Mouse (Mus musculus) intestine, embryonic 14.5 days (tissue): ENCODE data around the gene Cacna1c. TPM values are rescaled to one million over a fixed set of nuclear protein-coding genes. Genes with fewer than 3 reads are reported as not detected.

Experiments
- ATAC-seq: fragments of 200-750 bp; cut with Nextera tagmentation; replicated peaks from 2 replicates; pipeline ENCODE4 v1.8.0; 2017; ENCODE audit warnings: low read depth, moderate number of reproducible peaks, moderate TSS enrichment, moderate library complexity; ENCODE audit not compliant: low FRiP score, low TSS enrichment
- DNase-seq: peaks from one replicate; pipeline ENCODE4 v3.0.0-alpha.2; 2018; ENCODE audit warnings: low spot score
- H3K27ac ChIP-seq: fragments of 300-500 bp; sonication (generic); 2 replicates; pipeline ENCODE4 v1.5.1; 2014; ENCODE audit warnings: low read depth, mild to moderate bottlenecking, control low read depth
- H3K27me3 ChIP-seq: fragments of 300-500 bp; sonication (generic); replicated peaks from 2 replicates; pipeline ENCODE4 v1.6.1; 2014; ENCODE audit warnings: low read length, control low read depth; ENCODE audit not compliant: control insufficient read depth, insufficient read depth
- H3K36me3 ChIP-seq: fragments of 300-500 bp; sonication (generic); 2 replicates; pipeline ENCODE4 v1.6.1; 2014; ENCODE audit warnings: low read length, control low read depth; ENCODE audit not compliant: control insufficient read depth, insufficient read depth
- H3K4me1 ChIP-seq: fragments of 300-500 bp; sonication (generic); replicated peaks from 2 replicates; pipeline ENCODE4 v1.6.1; 2014; ENCODE audit warnings: low read length, control low read depth, mixed read lengths; ENCODE audit not compliant: control insufficient read depth, insufficient read depth
- H3K4me2 ChIP-seq: fragments of 300-500 bp; sonication (generic); 2 replicates; pipeline ENCODE4 v1.6.1; 2014; ENCODE audit warnings: low read length
- H3K4me3 ChIP-seq: fragments of 300-500 bp; sonication (generic); 2 replicates; pipeline ENCODE4 v1.5.1; 2014; ENCODE audit warnings: low read depth, low read length, control low read depth, mixed read lengths
- H3K9ac ChIP-seq: fragments of 300-500 bp; sonication (generic); 2 replicates; pipeline ENCODE4 v1.6.1; 2014; ENCODE audit warnings: mild to moderate bottlenecking, low read length
- H3K9me3 ChIP-seq: fragments of 300-500 bp; sonication (generic); 2 replicates; pipeline ENCODE4 v1.6.1; 2016; ENCODE audit warnings: low read length, control low read depth; ENCODE audit not compliant: control insufficient read depth
- WGBS: fragments of 180-500 bp; shearing (Covaris S2); extraction: QIAGEN DNeasy Blood & Tissue Kit; methylation state at CpG from one replicate; pipeline ENCODE4 v1.1.7; 2014; 5-methylcytosine and 5-hydroxymethylcytosine counted together
- polyA plus RNA-seq: library from polyadenylated mRNA; unstranded; fragments of >200 nt; fragmentation: Nextera tagmentation; extraction: Ambion mirVana; gene quantifications from 2 replicates; pipeline ENCODE4 v1.2.1, GENCODE M21; 2014

Gene Cacna1c
- polyA plus RNA-seq, 1 experiment from 2014 or later = 6.5 TPM

- Histone ChIP-seq H3K9me3 (no peaks in the 10 kb centered on the region), H3K4me1 (no peaks in the 10 kb centered on the region), H3K9ac (no peak overlapping the region), H3K27ac (no peak overlapping the region), H3K4me3 (no peak overlapping the region), H3K4me2 (no peak overlapping the region), H3K36me3 (no peaks in the 10 kb centered on the region), H3K27me3 (no peaks in the 10 kb centered on the region)
- DNase-seq (no peak), ATAC-seq (no peak)
- WGBS = 92% methylated on average over 5 of the region's 5 CpGs
Measured at GRCm38 (mm10) chr6:118937536-118937935, 258.7 kb downstream of the Cacna1c start.

GRCm38 (mm10) chr6:118935520-118936415 is 260.4 kb downstream of the Cacna1c start:
- no peak for DNase-seq
- Histone ChIP-seq H3K27me3 (no peaks in the 10 kb centered on the region), H3K4me3 (no peak overlapping the region), H3K36me3 (no peaks in the 10 kb centered on the region), H3K27ac (no peak overlapping the region), H3K9ac (no peak overlapping the region), H3K9me3 (no peaks in the 10 kb centered on the region), H3K4me2 (no peak overlapping the region), H3K4me1 (no peaks in the 10 kb centered on the region)
- ATAC-seq = no peak
- 81% methylated on average over 9 of the region's 9 CpGs for WGBS

GRCm38 (mm10) chr6:118934243-118934902 is 261.8 kb downstream of the Cacna1c start:
- no peak for DNase-seq
- no peak overlapping the region for H3K27ac ChIP-seq
- H3K4me2 ChIP-seq = no peak overlapping the region
- no peaks in the 10 kb centered on the region for H3K27me3 ChIP-seq
- no peak for ATAC-seq
- no peaks in the 10 kb centered on the region for H3K4me1 ChIP-seq
- no peaks in the 10 kb centered on the region for H3K9me3 ChIP-seq
- H3K36me3 ChIP-seq = no peaks in the 10 kb centered on the region
- no peak overlapping the region for H3K9ac ChIP-seq
- H3K4me3 ChIP-seq = no peak overlapping the region
- WGBS = 69% methylated on average over 9 of the region's 9 CpGs

- Histone ChIP-seq H3K27me3 (no peaks in the 10 kb centered on the region), H3K27ac (no peak overlapping the region), H3K9ac (no peak overlapping the region), H3K9me3 (no peaks in the 10 kb centered on the region), H3K4me3 (no peak overlapping the region), H3K4me1 (no peaks in the 10 kb centered on the region), H3K4me2 (no peak overlapping the region), H3K36me3 (no peaks in the 10 kb centered on the region)
- 88% methylated on average over 9 of the region's 9 CpGs for WGBS
- DNase-seq (no peak), ATAC-seq (no peak)
Measured at GRCm38 (mm10) chr6:118933017-118933594, 263.1 kb downstream of the Cacna1c start.

- ATAC-seq (no peak), DNase-seq (no peak)
- Histone ChIP-seq H3K9me3 (no peaks in the 10 kb centered on the region), H3K4me2 (no peak overlapping the region), H3K4me3 (no peak overlapping the region), H3K36me3 (no peaks in the 10 kb centered on the region), H3K27me3 (no peaks in the 10 kb centered on the region), H3K9ac (no peak overlapping the region), H3K4me1 (no peaks in the 10 kb centered on the region), H3K27ac (no peak overlapping the region)
- WGBS = 57% methylated on average over 8 of the region's 8 CpGs
Measured at GRCm38 (mm10) chr6:118932002-118932700, 264.1 kb downstream of the Cacna1c start.

- DNase-seq (no peak), ATAC-seq (no peak)
- no peak overlapping the region for H3K4me3 ChIP-seq
- no peaks in the 10 kb centered on the region for H3K36me3 ChIP-seq
- H3K9me3 ChIP-seq = no peaks in the 10 kb centered on the region
- no peak overlapping the region for H3K9ac ChIP-seq
- whole genome bisulfite sequencing = 64% methylated on average over 3 of the region's 3 CpGs
- H3K4me1 ChIP-seq = 0 out of 2 replicates have a peak, but pooled peaks cover 3% of the 10 kb centered on the region
- no peak overlapping the region for H3K27ac ChIP-seq
- 0 out of 2 replicates have a peak, but pooled peaks cover 4% of the 10 kb centered on the region for H3K27me3 ChIP-seq
- no peak overlapping the region for H3K4me2 ChIP-seq
Measured at GRCm38 (mm10) chr6:118926669-118927068, 269.5 kb downstream of the Cacna1c start.

- no peaks in the 10 kb centered on the region for H3K9me3 ChIP-seq
- no peak overlapping the region for H3K9ac ChIP-seq
- H3K4me1 ChIP-seq = 0 out of 2 replicates have a peak, but pooled peaks cover 3% of the 10 kb centered on the region
- no peaks in the 10 kb centered on the region for H3K36me3 ChIP-seq
- H3K4me2 ChIP-seq = no peak overlapping the region
- H3K4me3 ChIP-seq = no peak overlapping the region
- ATAC-seq (no peak), DNase-seq (no peak)
- no peak overlapping the region for H3K27ac ChIP-seq
- WGBS = 74% methylated on average over 12 of the region's 12 CpGs
- 0 out of 2 replicates have a peak, but pooled peaks cover 4% of the 10 kb centered on the region for H3K27me3 ChIP-seq
Measured at GRCm38 (mm10) chr6:118924426-118924825, 271.8 kb downstream of the Cacna1c start.

GRCm38 (mm10) chr6:118923926-118924325 is 272.3 kb downstream of the Cacna1c start:
- WGBS = 82% methylated on average over 2 of the region's 2 CpGs
- ATAC-seq = no peak
- no peak overlapping the region for H3K9ac ChIP-seq
- no peak overlapping the region for H3K27ac ChIP-seq
- 0 out of 2 replicates have a peak, but pooled peaks cover 3% of the 10 kb centered on the region for H3K4me1 ChIP-seq
- H3K4me3 ChIP-seq = no peak overlapping the region
- H3K9me3 ChIP-seq = no peaks in the 10 kb centered on the region
- 0 out of 2 replicates have a peak, but pooled peaks cover 4% of the 10 kb centered on the region for H3K27me3 ChIP-seq
- no peak overlapping the region for H3K4me2 ChIP-seq
- no peaks in the 10 kb centered on the region for H3K36me3 ChIP-seq
- no peak for DNase-seq
